Mouse (Mus musculus) liver, embryonic 11.5 days (tissue): ENCODE measurements at regions not wholly inside any gene's neighbourhood (a gene's known extent, or its start where the extent isn't known, plus 50 kb on each side); places are given as distances from the start of the nearest gene placed in this dataset.

ENCODE experiments used
- ATAC-seq: fragments of 200-750 bp; cut with Nextera tagmentation; replicated peaks from 2 replicates; pipeline ENCODE4 v1.8.0; 2017; ENCODE audit warnings: moderate number of reproducible peaks, mild to moderate bottlenecking, moderate TSS enrichment, moderate library complexity; ENCODE audit not compliant: low FRiP score
- DNase-seq: peaks from one replicate; pipeline ENCODE4 v3.0.0-alpha.2; 2017; ENCODE audit warnings: low spot score
- H3K27ac ChIP-seq: fragments of 300-500 bp; sonication (generic); 2 replicates; pipeline ENCODE4 v1.5.1; 2014; ENCODE audit warnings: mild to moderate bottlenecking, low read depth, low read length, control low read depth
- H3K27me3 ChIP-seq: fragments of 300-500 bp; sonication (generic); replicated peaks from 2 replicates; pipeline ENCODE4 v1.6.1; 2014; ENCODE audit warnings: low read length, mixed read lengths; ENCODE audit not compliant: control insufficient read depth, insufficient read depth
- H3K36me3 ChIP-seq: fragments of 300-500 bp; sonication (generic); 2 replicates; pipeline ENCODE4 v1.6.1; 2014; ENCODE audit warnings: mild to moderate bottlenecking, low read length, moderate library complexity, mixed read lengths; ENCODE audit not compliant: control insufficient read depth, insufficient read depth
- H3K4me1 ChIP-seq: fragments of 300-500 bp; sonication (generic); replicated peaks from 2 replicates; pipeline ENCODE4 v1.6.1; 2014; ENCODE audit warnings: low read length, mixed read lengths; ENCODE audit not compliant: control insufficient read depth, insufficient read depth
- H3K4me2 ChIP-seq: fragments of 300-500 bp; sonication (generic); 2 replicates; pipeline ENCODE4 v1.6.1; 2014; ENCODE audit warnings: mild to moderate bottlenecking, control low read depth, moderate library complexity
- H3K4me3 ChIP-seq: fragments of 300-500 bp; sonication (generic); 2 replicates; pipeline ENCODE4 v1.5.1; 2014; ENCODE audit warnings: low read depth, low read length, control low read depth
- H3K9ac ChIP-seq: fragments of 300-500 bp; sonication (generic); 2 replicates; pipeline ENCODE4 v1.6.1; 2014; ENCODE audit warnings: low read depth, low read length, control low read depth
- H3K9me3 ChIP-seq: fragments of 300-500 bp; sonication (generic); 2 replicates; pipeline ENCODE4 v1.6.1; 2016; ENCODE audit warnings: low read length, inconsistent platforms, mixed read lengths; ENCODE audit not compliant: control insufficient read depth
- WGBS: fragments of 180-500 bp; shearing (Covaris S2); extraction: QIAGEN DNeasy Blood & Tissue Kit; methylation state at CpG from one replicate; pipeline ENCODE4 v1.1.7; 2014; 5-methylcytosine and 5-hydroxymethylcytosine counted together

GRCm38 (mm10) chr11:113107205-113107844 is 325.3 kb downstream of the Sox9 start:
- no peaks in the 10 kb centered on the region for H3K9me3 ChIP-seq
- no peak overlapping the region for H3K9ac ChIP-seq
- no peaks in the 10 kb centered on the region for H3K27me3 ChIP-seq
- no peaks in the 10 kb centered on the region for H3K36me3 ChIP-seq
- no peak overlapping the region for H3K27ac ChIP-seq
- WGBS = 56% methylated on average over 16 of the region's 16 CpGs
- H3K4me1 ChIP-seq = peaks cover 3% of the 10 kb centered on the region; the same call in 1 of the 2 replicates
- DNase-seq (no peak), ATAC-seq (no peak)
- H3K4me3 ChIP-seq = no peak overlapping the region
- H3K4me2 ChIP-seq = no peak overlapping the region

- Histone ChIP-seq H3K27ac (no peak overlapping the region), H3K4me2 (no peak overlapping the region), H3K27me3 (no peaks in the 10 kb centered on the region), H3K36me3 (no peaks in the 10 kb centered on the region), H3K4me1 (peaks cover 3% of the 10 kb centered on the region; the same call in 1 of the 2 replicates), H3K9me3 (no peaks in the 10 kb centered on the region), H3K4me3 (no peak overlapping the region), H3K9ac (no peak overlapping the region)
- 59% methylated on average over 10 of the region's 10 CpGs for WGBS
- DNase-seq (no peak), ATAC-seq (no peak)
These were observed 326.1 kb downstream of the Sox9 start for GRCm38 (mm10) chr11:113107966-113108699.

- Histone ChIP-seq H3K27ac (no peak overlapping the region), H3K27me3 (no peaks in the 10 kb centered on the region), H3K4me3 (no peak overlapping the region), H3K36me3 (no peaks in the 10 kb centered on the region), H3K4me1 (peaks cover 3% of the 10 kb centered on the region; the same call in 1 of the 2 replicates), H3K4me2 (no peak overlapping the region), H3K9me3 (no peaks in the 10 kb centered on the region), H3K9ac (no peak overlapping the region)
- 83% methylated on average over 4 of the region's 4 CpGs for WGBS
- DNase-seq (no peak), ATAC-seq (no peak)
These were observed 327.1 kb downstream of the Sox9 start for GRCm38 (mm10) chr11:113109096-113109495.

- no peak overlapping the region for H3K9ac ChIP-seq
- H3K27me3 ChIP-seq = no peaks in the 10 kb centered on the region
- H3K4me1 ChIP-seq = no peaks in the 10 kb centered on the region
- 74% methylated on average over 6 of the region's 6 CpGs for WGBS
- H3K27ac ChIP-seq = no peak overlapping the region
- H3K4me3 ChIP-seq = no peak overlapping the region
- H3K9me3 ChIP-seq = no peaks in the 10 kb centered on the region
- no peak for ATAC-seq
- H3K36me3 ChIP-seq = no peaks in the 10 kb centered on the region
- DNase-seq = no peak
- H3K4me2 ChIP-seq = no peak overlapping the region
These were observed 331.3 kb downstream of the Sox9 start for GRCm38 (mm10) chr11:113113220-113113817.

- no peak overlapping the region for H3K27ac ChIP-seq
- no peak overlapping the region for H3K9ac ChIP-seq
- ATAC-seq (no peak), DNase-seq (no peak)
- peaks cover 5% of the 10 kb centered on the region for H3K4me1 ChIP-seq
- WGBS = 75% methylated on average over 9 of the region's 9 CpGs
- H3K4me2 ChIP-seq = no peak overlapping the region
- no peaks in the 10 kb centered on the region for H3K36me3 ChIP-seq
- no peaks in the 10 kb centered on the region for H3K27me3 ChIP-seq
- H3K4me3 ChIP-seq = no peak overlapping the region
- H3K9me3 ChIP-seq = no peaks in the 10 kb centered on the region
These were observed 335.3 kb downstream of the Sox9 start for GRCm38 (mm10) chr11:113117179-113117898.

GRCm38 (mm10) chr11:113120570-113120969 is 338.5 kb downstream of the Sox9 start:
- Histone ChIP-seq H3K4me3 (no peak overlapping the region), H3K36me3 (no peaks in the 10 kb centered on the region)
- WGBS = 46% methylated on average over 6 of the region's 6 CpGs

GRCm38 (mm10) chr11:113121307-113121706 is 339.3 kb downstream of the Sox9 start:
- no peak for DNase-seq
- Histone ChIP-seq H3K9ac (no peak overlapping the region), H3K4me2 (no peak overlapping the region)

More at GRCm38 (mm10) chr11:113120570-113120969, 338.5 kb downstream of the Sox9 start:
- Histone ChIP-seq H3K9me3 (no peaks in the 10 kb centered on the region), H3K4me2 (no peak overlapping the region), H3K9ac (no peak overlapping the region), H3K4me1 (peaks cover 5% of the 10 kb centered on the region), H3K27ac (no peak overlapping the region), H3K27me3 (no peaks in the 10 kb centered on the region)
- no peak for DNase-seq
- ATAC-seq = no peak

GRCm38 (mm10) chr11:113122137-113122536 is 340.1 kb downstream of the Sox9 start:
- Histone ChIP-seq H3K4me3 (no peak overlapping the region), H3K4me1 (peaks cover 5% of the 10 kb centered on the region), H3K4me2 (no peak overlapping the region), H3K27me3 (no peaks in the 10 kb centered on the region), H3K9ac (no peak overlapping the region), H3K27ac (no peak overlapping the region), H3K36me3 (no peaks in the 10 kb centered on the region), H3K9me3 (no peaks in the 10 kb centered on the region)
- 73% methylated on average over 9 of the region's 9 CpGs for WGBS
- ATAC-seq (no peak), DNase-seq (no peak)

More at GRCm38 (mm10) chr11:113121307-113121706, 339.3 kb downstream of the Sox9 start:
- Histone ChIP-seq H3K9me3 (no peaks in the 10 kb centered on the region), H3K36me3 (no peaks in the 10 kb centered on the region), H3K27ac (no peak overlapping the region), H3K4me3 (no peak overlapping the region), H3K4me1 (peaks cover 5% of the 10 kb centered on the region), H3K27me3 (no peaks in the 10 kb centered on the region)
- WGBS = 46% methylated on average over 12 of the region's 12 CpGs
- ATAC-seq = no peak
